Mouse (Mus musculus) c-Kit-positive CD71-negative TER-119-negative erythroid progenitor cells, embryonic 14.5 days (primary cell): ENCODE results near the gene Spsb4.

Source experiments
- DNase-seq: peaks from one replicate; pipeline ENCODE4 v3.0.0-alpha.2; 2013; ENCODE audit warnings: low read depth

The Spsb4 gene

GRCm38 (mm10) chr9:97015751-97016150, 2.9 kb downstream of the Spsb4 start:
- no peak for DNase-seq

GRCm38 (mm10) chr9:97013698-97014097, 4.9 kb downstream of the Spsb4 start:
- DNase-seq, result no peak

- no peak for DNase-seq
Measured at GRCm38 (mm10) chr9:97013153-97013552, 5.5 kb downstream of the Spsb4 start.

GRCm38 (mm10) chr9:97011454-97012195, 7.0 kb downstream of the Spsb4 start:
- DNase-seq, result no peak

- no peak for DNase-seq
Measured at GRCm38 (mm10) chr9:97010447-97010846, 8.2 kb downstream of the Spsb4 start.

GRCm38 (mm10) chr9:97004726-97005125, 13.9 kb downstream of the Spsb4 start:
- no peak for DNase-seq

GRCm38 (mm10) chr9:97003173-97003572, 15.5 kb downstream of the Spsb4 start:
- DNase-seq, result no peak

GRCm38 (mm10) chr9:97002654-97003053, 16.0 kb downstream of the Spsb4 start:
- no peak for DNase-seq

GRCm38 (mm10) chr9:97002025-97002424, 16.6 kb downstream of the Spsb4 start:
- DNase-seq, result no peak

- no peak for DNase-seq
Measured at GRCm38 (mm10) chr9:97001458-97001857, 17.2 kb downstream of the Spsb4 start.

- DNase-seq, result no peak
Measured at GRCm38 (mm10) chr9:96995717-96996116, 22.9 kb downstream of the Spsb4 start.

GRCm38 (mm10) chr9:96994733-96995132, 23.9 kb downstream of the Spsb4 start:
- no peak for DNase-seq

- DNase-seq, result no peak
Measured at GRCm38 (mm10) chr9:96991118-96991517, 27.5 kb downstream of the Spsb4 start.

- no peak for DNase-seq
Measured at GRCm38 (mm10) chr9:96989389-96989990, 29.2 kb downstream of the Spsb4 start.

GRCm38 (mm10) chr9:96986797-96987473, 31.7 kb downstream of the Spsb4 start:
- DNase-seq, result no peak

- DNase-seq, result no peak
Measured at GRCm38 (mm10) chr9:96984034-96984433, 34.6 kb downstream of the Spsb4 start.

- no peak for DNase-seq
Measured at GRCm38 (mm10) chr9:96982940-96983339, 35.7 kb downstream of the Spsb4 start.

GRCm38 (mm10) chr9:96982351-96982750, 36.3 kb downstream of the Spsb4 start:
- no peak for DNase-seq

GRCm38 (mm10) chr9:96981836-96982235, 36.8 kb downstream of the Spsb4 start:
- no peak for DNase-seq

- no peak for DNase-seq
Measured at GRCm38 (mm10) chr9:96981121-96981520, 37.5 kb downstream of the Spsb4 start.

GRCm38 (mm10) chr9:96980037-96980997, 38.3 kb downstream of the Spsb4 start:
- no peak for DNase-seq

GRCm38 (mm10) chr9:96979417-96980030, 39.1 kb downstream of the Spsb4 start:
- DNase-seq, result no peak
